Mouse (Mus musculus) lung, embryonic 16.5 days (tissue): ENCODE measurements around the gene Auts2. TPM values are rescaled to one million over a fixed set of nuclear protein-coding genes. Genes with fewer than 3 reads are reported as not detected.

ENCODE experiments used
- ATAC-seq: fragments of 200-750 bp; cut with Nextera tagmentation; 2 replicates; pipeline ENCODE4 v1.8.0; 2017; ENCODE audit warnings: low read depth, mild to moderate bottlenecking, moderate library complexity
- H3K27ac ChIP-seq: fragments of 300-500 bp; sonication (generic); 2 replicates; pipeline ENCODE4 v1.5.1; 2014; ENCODE audit warnings: mild to moderate bottlenecking, control low read depth, low read length
- H3K27me3 ChIP-seq: fragments of 300-500 bp; sonication (generic); 2 replicates; pipeline ENCODE4 v1.6.1; 2014; ENCODE audit warnings: low read depth, low read length, mixed read lengths; ENCODE audit not compliant: control insufficient read depth, insufficient read depth
- H3K36me3 ChIP-seq: fragments of 300-500 bp; sonication (generic); 2 replicates; pipeline ENCODE4 v1.6.1; 2014; ENCODE audit warnings: low read length; ENCODE audit not compliant: control insufficient read depth, insufficient read depth
- H3K4me1 ChIP-seq: fragments of 300-500 bp; sonication (generic); replicated peaks from 2 replicates; pipeline ENCODE4 v1.6.1; 2014; ENCODE audit warnings: low read length, mixed read lengths; ENCODE audit not compliant: control insufficient read depth, insufficient read depth
- H3K4me2 ChIP-seq: fragments of 300-500 bp; sonication (generic); 2 replicates; pipeline ENCODE4 v1.6.1; 2014; ENCODE audit warnings: low read depth, low read length, control low read depth
- H3K4me3 ChIP-seq: fragments of 300-500 bp; sonication (generic); 2 replicates; pipeline ENCODE4 v1.5.1; 2014; ENCODE audit warnings: mild to moderate bottlenecking, low read length, control low read depth
- H3K9ac ChIP-seq: fragments of 300-500 bp; sonication (generic); 2 replicates; pipeline ENCODE4 v1.6.1; 2014; ENCODE audit warnings: low read length, control low read depth
- H3K9me3 ChIP-seq: fragments of 300-500 bp; sonication (generic); 2 replicates; pipeline ENCODE4 v1.6.1; 2016; ENCODE audit warnings: low read length; ENCODE audit not compliant: control insufficient read depth
- WGBS: fragments of 180-500 bp; shearing (Covaris S2); extraction: QIAGEN DNeasy Blood & Tissue Kit; methylation state at CpG from one replicate; pipeline ENCODE4 v1.1.7; 2014; 5-methylcytosine and 5-hydroxymethylcytosine counted together
- polyA plus RNA-seq: library from polyadenylated mRNA; unstranded; fragments of >200 nt; fragmentation: Nextera tagmentation; extraction: Ambion mirVana; gene quantifications from 2 replicates; pipeline ENCODE4 v1.2.1, GENCODE M21; 2015

Auts2 gene
- polyA plus RNA-seq, 1 experiment from 2014 or later: 12.3 TPM

GRCm38 (mm10) chr5:131574469-131575085, 968.6 kb downstream of the Auts2 start:
- 83% methylated on average over 16 of the region's 16 CpGs for WGBS
- no peak for ATAC-seq
- Histone ChIP-seq H3K36me3 (no peaks in the 10 kb centered on the region), H3K9me3 (no peaks in the 10 kb centered on the region), H3K27ac (no peak overlapping the region), H3K4me3 (no peak overlapping the region), H3K9ac (no peak overlapping the region), H3K4me2 (no peak overlapping the region), H3K27me3 (no peaks in the 10 kb centered on the region), H3K4me1 (no peaks in the 10 kb centered on the region; the same call in 1 of the 2 replicates)

DNA sequence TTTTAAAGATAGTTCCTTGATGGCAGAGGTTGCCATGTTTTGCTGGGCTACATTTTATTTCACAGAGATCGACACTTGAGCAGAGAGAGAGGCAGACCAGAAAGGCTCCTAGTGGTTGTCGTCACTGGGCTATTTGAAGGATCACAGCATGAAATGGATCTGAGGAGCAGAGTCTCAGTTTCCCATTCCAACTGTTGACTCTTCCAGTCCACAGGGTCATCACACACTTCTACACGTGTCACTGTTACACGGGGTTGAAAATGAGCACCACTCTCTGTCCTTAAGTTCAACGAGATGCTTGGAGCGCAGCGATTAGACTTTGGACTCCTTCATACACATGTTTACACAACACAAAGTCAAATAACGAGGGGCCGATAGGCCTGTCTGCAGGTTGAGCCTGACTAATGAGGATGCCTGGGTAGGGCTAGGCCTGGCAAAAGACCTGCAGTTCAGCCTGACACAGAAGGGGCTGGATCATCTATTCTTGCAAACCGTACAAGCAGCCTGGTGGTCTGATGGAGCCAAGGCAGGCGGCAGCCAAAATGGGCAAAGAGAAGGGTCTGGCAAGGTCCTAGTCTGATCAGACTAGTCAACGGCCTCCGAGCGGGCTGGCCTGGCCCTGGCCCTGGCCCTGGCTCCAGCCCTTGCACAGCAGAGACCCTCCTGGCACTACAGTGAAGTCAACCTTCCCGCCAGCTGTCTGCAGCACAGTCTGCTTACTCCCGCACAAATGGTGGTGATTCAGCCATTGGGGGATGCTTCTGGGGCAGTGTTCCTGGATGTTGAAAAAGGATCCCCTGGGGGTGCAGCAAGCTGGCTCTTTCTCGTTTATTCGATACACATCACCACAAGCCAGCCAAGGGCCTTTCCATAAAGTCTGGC, 969.6 kb downstream of the Auts2 start:
- Histone ChIP-seq H3K36me3 (no peaks in the 10 kb centered on the region), H3K27me3 (no peaks in the 10 kb centered on the region), H3K4me1 (no peaks in the 10 kb centered on the region; the same call in 1 of the 2 replicates), H3K4me3 (no peak overlapping the region), H3K27ac (no peak overlapping the region), H3K4me2 (no peak overlapping the region), H3K9ac (no peak overlapping the region), H3K9me3 (no peaks in the 10 kb centered on the region)
- no peak for ATAC-seq
- 73% methylated on average over 18 of the region's 18 CpGs for WGBS

GRCm38 (mm10) chr5:131566032-131566431, 977.1 kb downstream of the Auts2 start:
- Histone ChIP-seq H3K27ac (no peak overlapping the region), H3K9ac (no peak overlapping the region), H3K27me3 (no peaks in the 10 kb centered on the region), H3K9me3 (no peaks in the 10 kb centered on the region), H3K4me3 (no peak overlapping the region), H3K4me1 (no peaks in the 10 kb centered on the region), H3K4me2 (no peak overlapping the region), H3K36me3 (no peaks in the 10 kb centered on the region)
- no peak for ATAC-seq
- 82% methylated on average over 6 of the region's 6 CpGs for WGBS

- no peaks in the 10 kb centered on the region for H3K9me3 ChIP-seq
- H3K9ac ChIP-seq: no peak overlapping the region
- no peak for ATAC-seq
- H3K27ac ChIP-seq: no peak overlapping the region
- no peak overlapping the region for H3K4me3 ChIP-seq
- 86% methylated on average over 5 of the region's 5 CpGs for WGBS
- no peak overlapping the region for H3K4me2 ChIP-seq
- H3K27me3 ChIP-seq: no peaks in the 10 kb centered on the region
- no peaks in the 10 kb centered on the region for H3K36me3 ChIP-seq
- H3K4me1 ChIP-seq: no peaks in the 10 kb centered on the region
Observed at GRCm38 (mm10) chr5:131563630-131564252, 979.4 kb downstream of the Auts2 start.

GRCm38 (mm10) chr5:131560773-131561560, 982.2 kb downstream of the Auts2 start:
- Histone ChIP-seq H3K9me3 (no peaks in the 10 kb centered on the region), H3K9ac (no peak overlapping the region), H3K27ac (no peak overlapping the region), H3K4me3 (no peak overlapping the region), H3K27me3 (no peaks in the 10 kb centered on the region), H3K4me2 (no peak overlapping the region), H3K36me3 (no peaks in the 10 kb centered on the region), H3K4me1 (no peaks in the 10 kb centered on the region)
- WGBS: 55% methylated on average over 5 of the region's 5 CpGs
- no peak for ATAC-seq

DNA sequence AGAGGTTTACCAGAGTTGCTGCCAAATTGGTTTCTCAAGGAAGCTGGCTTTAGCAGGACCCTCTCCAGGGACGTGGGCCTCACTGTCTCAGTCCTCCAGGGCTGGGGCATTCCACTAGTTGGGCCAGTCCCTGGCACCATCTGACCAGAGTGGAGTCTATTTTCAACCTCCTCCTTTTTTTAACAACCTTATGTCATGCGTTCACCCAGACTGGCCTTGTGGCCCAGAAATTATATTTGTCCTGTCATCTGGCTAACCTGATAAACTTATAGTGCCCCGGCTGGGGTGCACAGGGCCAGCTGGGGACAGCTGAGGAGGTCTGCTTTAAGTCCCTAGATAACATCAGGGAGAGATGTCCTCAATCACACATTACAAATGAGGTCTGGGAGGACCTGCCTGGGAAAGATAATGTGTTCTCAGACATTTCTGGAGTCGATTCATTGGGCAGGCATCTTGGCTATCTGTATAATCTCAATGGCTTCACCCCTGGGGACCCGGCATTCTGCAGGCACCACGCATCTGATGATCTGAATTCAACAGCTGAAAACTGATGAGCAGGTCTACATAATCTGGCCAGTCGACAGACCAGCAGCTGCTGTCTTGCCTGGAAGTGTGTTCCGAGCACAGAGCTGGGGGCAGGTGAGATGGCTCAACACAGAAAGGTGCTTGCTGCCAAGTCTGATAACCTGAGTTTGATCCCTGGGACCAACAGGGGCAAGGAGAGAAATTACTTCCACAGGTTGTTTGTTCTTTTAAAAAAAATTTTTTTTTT, 984.6 kb downstream of the Auts2 start:
- H3K9me3 ChIP-seq: no peaks in the 10 kb centered on the region
- H3K4me3 ChIP-seq: no peak overlapping the region
- no peak overlapping the region for H3K27ac ChIP-seq
- H3K27me3 ChIP-seq: no peaks in the 10 kb centered on the region
- 46% methylated on average over 8 of the region's 8 CpGs for WGBS
- no peak for ATAC-seq
- no peaks in the 10 kb centered on the region for H3K4me1 ChIP-seq
- H3K4me2 ChIP-seq: no peak overlapping the region
- H3K36me3 ChIP-seq: no peaks in the 10 kb centered on the region
- H3K9ac ChIP-seq: no peak overlapping the region

- Histone ChIP-seq H3K4me3 (no peak overlapping the region), H3K9me3 (no peaks in the 10 kb centered on the region), H3K4me2 (no peak overlapping the region), H3K27ac (no peak overlapping the region), H3K4me1 (no peaks in the 10 kb centered on the region), H3K27me3 (no peaks in the 10 kb centered on the region), H3K36me3 (no peaks in the 10 kb centered on the region), H3K9ac (no peak overlapping the region)
- 72% methylated on average over 14 of the region's 14 CpGs for WGBS
- no peak for ATAC-seq
Observed at GRCm38 (mm10) chr5:131557591-131558385, 985.4 kb downstream of the Auts2 start.
